Mouse (Mus musculus) forebrain, embryonic 16.5 days (tissue): Measurements from ENCODE around the gene Sytl1. TPM values are rescaled to one million over a fixed set of nuclear protein-coding genes. Genes with fewer than 3 reads are reported as not detected.

ENCODE experiments used
- ATAC-seq: fragments of 200-750 bp; cut with Nextera tagmentation; 2 replicates; pipeline ENCODE4 v1.8.0; 2017; ENCODE audit warnings: mild to moderate bottlenecking, moderate library complexity
- H3K27ac ChIP-seq: fragments of 300-500 bp; sonication (generic); 2 replicates; pipeline ENCODE4 v1.5.1; 2014; ENCODE audit warnings: low read length, control low read depth
- H3K27me3 ChIP-seq: fragments of 300-500 bp; sonication (generic); replicated peaks from 2 replicates; pipeline ENCODE4 v1.6.1; 2014; ENCODE audit warnings: low read length; ENCODE audit not compliant: control insufficient read depth, insufficient read depth
- H3K36me3 ChIP-seq: fragments of 300-500 bp; sonication (generic); 2 replicates; pipeline ENCODE4 v1.6.1; 2014; ENCODE audit not compliant: control insufficient read depth, insufficient read depth
- H3K4me1 ChIP-seq: fragments of 300-500 bp; sonication (generic); replicated peaks from 2 replicates; pipeline ENCODE4 v1.6.1; 2014; ENCODE audit warnings: low read length; ENCODE audit not compliant: control insufficient read depth, insufficient read depth
- H3K4me2 ChIP-seq: fragments of 300-500 bp; sonication (generic); 2 replicates; pipeline ENCODE4 v1.6.1; 2014; ENCODE audit warnings: mild to moderate bottlenecking, low read length, control low read depth
- H3K4me3 ChIP-seq: fragments of 300-500 bp; sonication (generic); replicated peaks from 2 replicates; pipeline ENCODE4 v1.5.1; 2014; ENCODE audit warnings: mild to moderate bottlenecking, low read length, control low read depth
- H3K9ac ChIP-seq: fragments of 300-500 bp; sonication (generic); replicated peaks from 2 replicates; pipeline ENCODE4 v1.6.1; 2014; ENCODE audit warnings: low read depth, low read length, control low read depth
- H3K9me3 ChIP-seq: fragments of 300-500 bp; sonication (generic); 2 replicates; pipeline ENCODE4 v1.6.1; 2016; ENCODE audit warnings: low read length; ENCODE audit not compliant: control insufficient read depth
- WGBS: fragments of 180-500 bp; shearing (Covaris S2); extraction: QIAGEN DNeasy Blood & Tissue Kit; methylation state at CpG from one replicate; pipeline ENCODE4 v1.1.7; 2014; 5-methylcytosine and 5-hydroxymethylcytosine counted together
- polyA plus RNA-seq: library from polyadenylated mRNA; unstranded; fragments of >200 nt; fragmentation: Nextera tagmentation; extraction: Ambion mirVana; gene quantifications from 2 replicates; pipeline ENCODE4 v1.2.1, GENCODE M21; 2015

The Sytl1 gene
- polyA plus RNA-seq, 1 experiment from 2014 or later = 0.52 TPM

DNA sequence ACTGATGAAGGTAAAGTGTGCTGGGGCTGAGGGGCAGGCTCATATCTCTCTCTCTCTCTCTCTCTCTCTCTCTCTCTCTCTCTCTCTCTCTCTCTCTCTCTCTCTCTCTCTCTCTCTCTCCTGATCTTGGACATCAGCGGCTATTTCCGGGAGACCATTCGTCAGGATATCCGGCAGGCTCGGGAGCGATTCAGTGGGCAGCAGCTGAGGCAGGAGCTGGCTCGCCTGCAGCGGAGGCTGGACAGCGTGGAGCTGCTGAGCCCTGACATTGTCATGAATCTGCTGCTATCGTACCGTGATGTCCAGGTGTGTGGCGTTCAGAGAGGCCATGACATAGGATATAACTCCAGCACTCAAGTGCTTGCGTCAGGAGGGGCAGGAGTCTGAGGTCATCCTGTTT lies 19.4 kb downstream of the Sytl1 start:
- 60% methylated on average over 13 of the region's 13 CpGs for WGBS
- Histone ChIP-seq H3K27me3 (peaks cover 46% of the 10 kb centered on the region), H3K36me3 (no peaks in the 10 kb centered on the region), H3K4me2 (no peak overlapping the region), H3K9ac (no peak overlapping the region), H3K4me3 (no peak overlapping the region), H3K27ac (no peak overlapping the region), H3K4me1 (peaks cover 13% of the 10 kb centered on the region), H3K9me3 (no peaks in the 10 kb centered on the region)
- ATAC-seq = no peak

DNA sequence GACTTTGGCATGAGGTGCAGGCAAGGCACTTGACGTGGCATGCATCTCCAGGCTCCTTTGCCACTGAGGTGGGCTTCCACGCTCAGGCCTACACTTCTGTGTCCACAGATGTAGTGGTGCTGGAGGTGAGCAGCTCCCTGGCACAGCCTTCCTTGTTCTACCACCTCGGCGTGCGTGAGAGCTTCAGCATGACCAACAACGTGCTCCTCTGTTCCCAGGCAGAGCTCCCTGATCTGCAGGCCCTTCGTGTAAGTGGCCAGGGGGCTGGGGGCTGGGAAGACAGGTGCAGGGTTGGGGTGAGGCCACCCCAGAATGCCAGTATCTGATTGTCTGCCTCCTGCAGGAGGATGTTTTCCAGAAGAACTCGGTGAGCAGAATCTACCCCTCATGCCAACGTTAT lies 20.2 kb downstream of the Sytl1 start:
- H3K27me3 ChIP-seq = peaks cover 42% of the 10 kb centered on the region
- H3K4me2 ChIP-seq = no peak overlapping the region
- H3K9me3 ChIP-seq = no peaks in the 10 kb centered on the region
- H3K27ac ChIP-seq = no peak overlapping the region
- no peak overlapping the region for H3K9ac ChIP-seq
- WGBS = 53% methylated on average over 9 of the region's 9 CpGs
- H3K4me1 ChIP-seq = peaks cover 13% of the 10 kb centered on the region
- H3K4me3 ChIP-seq = no peak overlapping the region
- ATAC-seq = no peak
- H3K36me3 ChIP-seq = no peaks in the 10 kb centered on the region

DNA sequence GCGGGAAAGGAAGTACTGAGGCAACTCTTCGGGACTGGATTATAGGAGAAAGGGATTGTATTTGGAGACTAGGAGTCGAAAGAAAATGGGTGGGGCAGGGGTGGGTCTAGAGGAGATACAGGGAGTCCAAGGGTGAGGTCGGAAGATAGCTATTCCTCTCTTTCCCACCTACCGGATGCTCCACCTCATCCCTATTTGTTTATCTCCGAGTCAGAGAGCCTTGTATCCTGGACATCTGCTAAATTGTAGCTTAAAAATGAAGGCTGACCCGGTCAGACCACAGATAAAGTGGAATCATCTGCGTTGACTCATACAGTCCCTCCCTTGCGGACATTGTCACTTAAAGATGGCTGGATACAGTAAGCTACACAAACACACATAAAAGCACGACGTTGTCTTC lies 21.0 kb downstream of the Sytl1 start:
- no peaks in the 10 kb centered on the region for H3K9me3 ChIP-seq
- no peaks in the 10 kb centered on the region for H3K36me3 ChIP-seq
- no peak for ATAC-seq
- peaks cover 38% of the 10 kb centered on the region for H3K27me3 ChIP-seq
- H3K4me2 ChIP-seq = peak overlapping the region; percentile 52
- no peak overlapping the region for H3K27ac ChIP-seq
- H3K4me1 ChIP-seq = peaks cover 13% of the 10 kb centered on the region
- peak overlapping the region; percentile 45 for H3K4me3 ChIP-seq
- no peak overlapping the region for H3K9ac ChIP-seq
- WGBS = 35% methylated on average over 11 of the region's 11 CpGs

DNA sequence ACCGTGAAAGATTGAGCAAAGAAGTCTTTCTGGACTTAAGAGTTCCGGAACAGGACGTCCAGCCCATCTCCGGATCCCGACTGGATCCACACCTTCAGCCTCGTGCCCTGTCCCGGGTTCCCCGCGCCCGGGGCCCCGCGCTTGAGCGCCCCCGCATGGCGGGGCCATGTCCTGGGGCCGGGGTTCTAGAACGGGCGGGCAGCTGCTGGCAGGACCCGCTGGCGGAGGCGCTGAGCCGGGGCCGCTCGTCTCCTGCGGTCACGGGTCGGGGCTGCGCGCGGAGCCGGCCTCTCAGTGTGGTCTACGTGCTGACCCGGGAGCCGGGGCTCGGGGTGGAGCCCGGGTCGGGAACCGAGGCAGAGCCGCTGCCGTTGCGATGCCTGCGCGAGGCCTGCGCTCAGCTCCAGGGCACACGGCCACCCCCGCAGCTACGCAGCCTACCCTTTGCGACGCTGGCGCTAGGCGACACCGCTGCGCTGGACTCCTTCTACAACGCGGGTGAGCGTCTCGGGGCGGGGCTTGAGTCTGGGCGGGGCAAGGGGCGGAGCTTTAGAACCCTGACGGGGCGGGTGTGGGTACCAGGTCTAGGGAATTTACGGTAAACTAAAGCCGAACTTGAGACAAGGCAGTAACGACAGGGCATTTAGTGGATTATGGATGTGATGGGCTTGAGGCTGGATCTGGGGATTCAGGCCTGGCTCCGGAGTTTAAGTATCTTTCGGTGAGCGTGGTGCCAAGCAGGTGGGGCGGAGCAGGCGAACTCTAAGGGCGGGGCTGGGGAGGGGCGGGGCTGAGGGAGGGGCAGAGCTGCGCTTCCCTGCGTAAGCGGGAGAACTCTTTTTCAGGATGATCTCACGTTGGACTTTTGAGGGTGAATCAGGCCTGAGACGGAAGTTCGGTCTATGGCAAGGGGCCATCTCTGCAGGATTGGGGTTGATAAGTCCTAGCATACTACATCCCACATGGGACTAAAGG lies 21.7 kb downstream of the Sytl1 start:
- no peaks in the 10 kb centered on the region for H3K9me3 ChIP-seq
- no peaks in the 10 kb centered on the region for H3K36me3 ChIP-seq
- H3K4me3 ChIP-seq = peak overlapping the region; percentile 45
- peak overlapping the region; percentile 41 for H3K9ac ChIP-seq
- H3K4me1 ChIP-seq = peaks cover 13% of the 10 kb centered on the region
- under 1% methylated on average over 78 of the region's 78 CpGs for WGBS
- peaks cover 38% of the 10 kb centered on the region for H3K27me3 ChIP-seq
- peak overlapping the region; percentile 52 for H3K4me2 ChIP-seq
- no peak overlapping the region for H3K27ac ChIP-seq
- peak; percentile 91 for ATAC-seq

DNA sequence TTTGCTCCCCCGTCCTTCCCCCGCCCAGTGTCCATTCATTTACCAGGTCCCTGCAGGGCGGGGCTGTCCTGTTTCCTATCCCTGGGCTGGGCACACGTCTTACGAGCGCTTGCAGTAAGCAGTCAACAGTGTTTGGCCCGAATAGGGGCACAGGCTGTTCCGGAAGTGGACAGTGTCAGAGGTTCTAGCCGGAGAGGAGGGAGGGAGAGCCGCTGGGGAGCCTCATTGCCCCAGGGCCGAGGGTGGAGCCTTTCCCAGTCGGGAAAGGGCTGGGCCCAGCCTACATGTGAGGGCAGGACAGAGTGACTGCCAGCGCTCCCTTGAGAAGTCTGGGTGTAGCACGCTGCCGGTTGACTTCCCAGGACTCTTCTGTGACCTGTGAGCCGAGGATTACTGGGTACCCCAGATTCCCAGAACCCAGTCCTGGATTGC lies 22.4 kb downstream of the Sytl1 start, which contains the start of gene Map3k6:
TSS of gene Map3k6 (plus strand) at position 329 of the 432 bp plus-strand sequence.
- Histone ChIP-seq H3K27me3 (peaks cover 38% of the 10 kb centered on the region), H3K36me3 (no peaks in the 10 kb centered on the region), H3K4me2 (peak within 1 kb of the TSS; percentile 52), H3K4me1 (peaks cover 13% of the 10 kb centered on the region), H3K9ac (peak within 1 kb of the TSS; percentile 41), H3K9me3 (no peaks in the 10 kb centered on the region), H3K4me3 (peak within 1 kb of the TSS; percentile 45), H3K27ac (no peak within 1 kb of the TSS)
- 0 out of 2 replicates have a peak, but pooled peaks have one; percentile 24 for ATAC-seq
- WGBS = 4% methylated on average over 16 of the region's 16 CpGs

DNA sequence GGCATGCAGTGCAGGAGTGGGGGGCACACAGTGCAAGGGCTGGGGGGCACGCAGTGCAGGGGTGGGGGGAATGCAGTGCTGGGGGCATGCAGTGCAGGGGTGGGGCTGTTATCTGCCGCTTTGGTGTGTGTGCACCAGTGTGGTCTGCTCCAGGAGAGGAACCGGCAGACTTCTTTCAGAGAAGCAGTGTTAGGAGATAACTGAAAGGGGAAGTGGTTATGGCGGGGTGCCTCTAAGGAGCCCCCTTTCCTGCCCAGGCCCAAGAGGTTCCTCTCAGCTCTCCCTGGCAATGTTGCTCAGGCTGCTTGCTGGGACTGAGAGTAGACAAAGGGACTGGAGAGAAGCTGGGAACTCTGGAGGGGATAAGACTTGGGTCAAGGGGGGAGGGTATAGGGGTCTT lies 25.0 kb downstream of the Sytl1 start:
- 71% methylated on average over 4 of the region's 4 CpGs for WGBS
- ATAC-seq = no peak
- H3K27ac ChIP-seq = no peak overlapping the region

DNA sequence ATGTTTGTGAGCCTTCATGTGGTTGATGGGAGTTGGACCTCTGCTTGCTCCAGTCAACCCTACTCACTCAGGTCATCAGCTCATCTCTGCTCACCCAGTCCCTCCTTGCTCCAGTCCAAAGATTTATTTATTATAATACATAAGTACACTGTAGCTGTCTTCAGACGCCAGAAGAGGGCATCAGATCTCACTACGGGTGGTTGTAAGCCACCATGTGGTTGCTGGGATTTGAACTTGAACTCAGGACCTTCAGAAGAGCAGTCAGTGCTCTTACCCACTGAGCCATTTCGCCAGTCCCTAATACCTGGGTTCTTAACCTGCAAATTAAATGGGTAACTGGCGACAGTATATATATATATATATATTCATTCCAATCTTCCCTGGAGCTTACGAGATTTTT lies 27.5 kb downstream of the Sytl1 start:
- H3K9me3 ChIP-seq = no peaks in the 10 kb centered on the region
- H3K9ac ChIP-seq = no peak overlapping the region
- peaks cover 7% of the 10 kb centered on the region for H3K27me3 ChIP-seq
- ATAC-seq = no peak
- no peaks in the 10 kb centered on the region; the same call in 1 of the 2 replicates for H3K4me1 ChIP-seq
- H3K27ac ChIP-seq = no peak overlapping the region
- no peaks in the 10 kb centered on the region for H3K36me3 ChIP-seq
- H3K4me3 ChIP-seq = no peak overlapping the region
- no peak overlapping the region for H3K4me2 ChIP-seq
- whole genome bisulfite sequencing = 79% methylated on average over 5 of the region's 5 CpGs

More for the DNA sequence above, 25.0 kb downstream of the Sytl1 start:
- no peak overlapping the region for H3K9ac ChIP-seq
- H3K4me3 ChIP-seq = no peak overlapping the region
- H3K36me3 ChIP-seq = no peaks in the 10 kb centered on the region
- peaks cover 13% of the 10 kb centered on the region for H3K4me1 ChIP-seq
- H3K4me2 ChIP-seq = no peak overlapping the region
- H3K9me3 ChIP-seq = no peaks in the 10 kb centered on the region
- peaks cover 29% of the 10 kb centered on the region for H3K27me3 ChIP-seq

DNA sequence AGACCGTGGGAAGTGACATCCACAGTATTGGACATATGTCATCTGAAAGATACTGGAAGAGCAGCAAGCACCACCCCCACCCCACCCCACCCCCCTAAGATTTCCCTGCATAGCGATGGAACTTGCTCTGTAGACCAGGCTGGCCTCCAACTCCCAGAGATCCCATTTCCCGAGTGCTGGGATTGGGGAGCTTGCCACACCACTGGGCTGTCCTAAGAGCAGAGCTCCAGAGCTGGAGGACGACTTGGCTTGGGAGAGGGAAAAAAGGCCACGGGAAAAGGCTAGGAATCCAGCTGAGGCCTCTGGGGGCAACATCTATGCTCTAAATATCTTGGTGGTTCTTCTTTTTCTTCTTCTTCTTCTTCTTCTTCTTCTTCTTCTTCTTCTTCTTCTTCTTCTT lies 28.1 kb downstream of the Sytl1 start:
- ATAC-seq = no peak
- no peak overlapping the region for H3K4me2 ChIP-seq
- no peaks in the 10 kb centered on the region for H3K9me3 ChIP-seq
- 59% methylated on average over 5 of the region's 5 CpGs for WGBS
- H3K36me3 ChIP-seq = no peaks in the 10 kb centered on the region
- H3K4me3 ChIP-seq = no peak overlapping the region
- no peaks in the 10 kb centered on the region for H3K4me1 ChIP-seq
- H3K27ac ChIP-seq = no peak overlapping the region
- H3K9ac ChIP-seq = no peak overlapping the region
- H3K27me3 ChIP-seq = peaks cover under 1% of the 10 kb centered on the region

DNA sequence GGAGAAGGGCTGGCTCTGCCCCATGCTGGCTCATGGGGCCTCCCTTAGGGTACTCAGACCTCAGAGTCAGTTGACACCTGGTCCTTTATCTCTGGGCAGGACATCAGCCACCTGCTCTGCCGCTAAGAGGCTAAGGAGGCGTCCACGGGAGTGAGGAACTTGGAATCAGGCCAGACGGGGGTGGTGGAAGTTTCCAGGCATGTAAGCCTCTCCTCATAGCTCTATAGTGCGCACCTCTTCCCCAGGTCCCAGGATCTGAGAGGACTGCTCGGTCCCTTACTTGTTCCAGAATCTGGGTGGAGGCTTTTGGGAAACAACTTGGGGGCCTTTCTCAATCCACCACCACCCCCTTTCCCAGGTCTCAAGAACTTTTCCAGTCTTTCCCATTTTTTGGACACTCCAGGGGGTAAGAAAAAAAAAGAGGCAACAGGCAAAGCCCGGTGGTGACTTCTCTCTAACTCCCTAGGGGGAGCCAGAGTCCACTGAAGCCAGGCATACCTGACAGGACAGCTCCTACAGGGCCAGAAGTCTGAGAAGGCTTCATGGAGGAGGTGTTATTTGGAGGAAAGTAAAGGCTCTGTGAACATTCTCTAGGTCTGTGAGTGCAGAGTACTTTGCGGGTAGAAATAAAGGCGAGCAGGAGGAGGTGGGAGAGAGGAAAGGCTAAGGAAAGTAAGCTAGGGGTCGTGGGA lies 29.5 kb downstream of the Sytl1 start:
- Histone ChIP-seq H3K4me3 (no peak overlapping the region), H3K27ac (no peak overlapping the region), H3K9me3 (no peaks in the 10 kb centered on the region), H3K4me2 (no peak overlapping the region), H3K9ac (no peak overlapping the region), H3K27me3 (no peaks in the 10 kb centered on the region), H3K36me3 (no peaks in the 10 kb centered on the region), H3K4me1 (no peaks in the 10 kb centered on the region)
- ATAC-seq = no peak
- WGBS = 39% methylated on average over 10 of the region's 10 CpGs
